Mouse (Mus musculus) lung, adult 18-20 months (tissue): ENCODE measurements around the gene Aph1b.
A peak's percentile ranks its signal among the peaks of the same experiment; 100 is the strongest.
"Not testable (repeated sequence)": the region's sequence is repeated elsewhere in the genome, so short reads cannot be mapped to it uniquely, and the experiment has no call there.

Experiments
- DNase-seq, 2 experiments: peaks; one replicate each; pipeline ENCODE4 v3.0.0; 2022; ENCODE audit warnings: mixed read lengths in 2 of 2

Gene Aph1b

DNA sequence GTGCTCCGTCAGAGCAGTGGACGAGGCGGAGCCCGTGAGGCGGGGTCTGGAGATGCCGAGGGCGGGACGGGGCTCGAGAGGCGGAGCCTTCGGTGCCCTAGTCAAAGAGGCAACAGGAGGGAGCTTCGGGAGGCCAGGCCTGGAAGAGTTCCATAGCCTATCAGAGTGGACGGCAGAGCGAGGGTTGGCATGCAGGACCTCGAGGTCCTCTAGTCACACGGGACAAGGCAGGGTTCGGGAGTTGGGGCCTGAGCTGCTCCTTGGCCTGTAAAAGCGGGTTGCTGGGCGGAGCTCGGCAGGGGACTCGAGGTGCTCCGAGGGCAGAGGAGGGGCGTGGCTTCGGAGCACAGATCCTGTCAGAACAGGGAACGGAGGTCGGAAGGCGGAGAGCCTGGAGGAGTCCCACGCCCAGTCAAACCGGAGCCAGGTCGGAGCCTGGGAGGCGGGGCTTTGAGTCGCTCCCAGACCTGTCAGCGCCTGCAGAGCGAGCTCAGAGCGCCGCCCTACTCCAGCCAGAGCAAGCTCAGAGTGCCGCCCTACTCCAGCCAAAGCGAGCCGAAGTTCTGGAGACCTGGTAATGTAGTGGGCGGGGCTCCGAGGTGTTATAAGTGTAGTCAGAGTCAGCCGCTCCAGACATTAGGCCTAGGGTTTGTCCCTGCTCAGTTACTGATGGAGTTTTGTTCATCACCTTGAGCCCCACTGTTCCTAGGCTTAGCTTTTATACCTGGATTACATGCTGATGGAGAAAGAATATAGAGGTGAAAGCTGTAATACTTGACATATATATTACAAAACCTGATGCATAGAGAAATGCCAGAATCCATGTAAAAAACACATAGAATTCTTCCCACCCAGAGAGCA is at the start of gene Aph1b:
Aph1b (minus strand) TSS at position 27 of the 861 bp plus-strand sequence.
- DNase-seq: peak; percentile 98 to 99

DNA sequence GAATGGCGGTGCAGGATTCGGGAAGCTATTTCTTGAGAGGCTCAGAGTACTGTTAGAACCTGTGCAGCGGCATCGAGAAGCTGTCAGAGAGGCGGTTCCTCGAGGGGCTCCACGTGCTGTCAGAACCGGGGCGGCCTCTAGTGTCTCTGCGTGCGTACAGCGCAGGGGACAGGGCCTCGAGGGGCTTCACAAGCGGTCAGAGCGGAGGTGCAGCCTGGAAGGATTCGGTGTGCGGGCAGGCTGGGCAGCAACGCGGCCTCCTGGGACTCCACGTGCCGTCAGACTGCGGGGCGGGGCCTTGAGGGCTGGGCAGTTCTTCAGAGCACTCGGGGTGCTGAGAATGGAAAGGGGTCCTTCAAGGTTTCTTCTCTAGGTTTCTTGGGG is 39.8 kb upstream of the Aph1b start:
- DNase-seq: no peak

DNA sequence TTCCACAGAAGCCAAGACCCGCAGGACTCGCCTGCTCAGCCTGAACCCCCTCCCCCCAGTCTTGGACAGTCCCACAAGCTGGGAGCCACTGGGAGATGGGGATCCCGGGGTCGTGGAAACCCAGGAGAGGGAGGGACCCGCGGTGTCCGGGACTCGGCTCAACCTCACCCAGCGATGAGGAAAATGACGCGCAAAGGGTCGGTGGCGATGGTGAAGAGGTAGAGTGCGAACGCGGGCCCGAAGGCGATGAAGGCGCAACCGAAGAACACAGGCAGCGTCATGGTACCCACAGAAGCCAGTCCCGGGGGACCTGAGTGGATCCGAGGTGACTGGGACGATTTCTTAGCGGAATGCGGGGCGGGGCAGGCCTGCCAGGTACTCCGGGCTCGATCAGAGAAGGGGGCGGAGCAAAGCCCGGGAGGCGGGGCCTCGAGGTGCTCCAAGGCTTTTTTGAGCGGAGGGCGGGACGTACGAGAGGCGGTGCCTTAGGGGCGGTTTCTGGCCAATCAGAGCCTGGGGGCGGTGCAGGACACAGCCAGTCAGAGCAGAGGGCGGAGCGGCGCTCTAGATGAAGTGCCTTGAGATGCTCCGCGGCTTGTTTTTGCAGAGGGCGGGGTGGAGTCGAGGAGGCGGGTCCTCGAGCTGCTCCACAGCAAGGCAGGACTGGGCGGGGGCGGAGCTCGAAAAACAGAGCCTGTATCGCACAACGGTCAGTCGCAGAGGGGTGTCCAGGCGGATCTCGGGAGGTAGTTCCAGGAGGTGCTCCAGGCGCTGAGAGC is 39.2 kb upstream of the Aph1b start, which contains the start of gene Aph1c:
Aph1c (minus strand) TSS at position 409 of the 779 bp plus-strand sequence.
- DNase-seq: peak; percentile 100

DNA sequence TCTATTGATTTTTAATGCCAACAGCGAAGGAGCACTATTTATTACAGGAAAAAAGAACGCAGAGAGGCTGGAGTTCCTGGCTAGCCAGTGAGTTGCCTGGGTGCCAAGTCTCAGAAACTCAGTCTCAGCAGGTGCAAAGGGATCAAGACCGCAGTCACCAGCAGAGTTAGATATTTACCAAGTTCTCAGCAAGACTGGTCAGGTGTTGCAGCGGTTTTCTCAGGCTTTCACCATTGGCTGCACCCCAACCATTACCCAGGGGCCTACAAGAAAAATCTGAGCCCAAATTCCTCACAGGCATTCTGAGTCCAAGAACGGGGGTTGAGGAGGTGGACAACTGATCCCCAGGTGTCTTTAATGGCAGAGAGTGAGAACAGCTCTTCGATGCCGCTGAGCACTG is 38.6 kb upstream of the Aph1b start:
- peak; percentile 30 to 42 for DNase-seq

DNA sequence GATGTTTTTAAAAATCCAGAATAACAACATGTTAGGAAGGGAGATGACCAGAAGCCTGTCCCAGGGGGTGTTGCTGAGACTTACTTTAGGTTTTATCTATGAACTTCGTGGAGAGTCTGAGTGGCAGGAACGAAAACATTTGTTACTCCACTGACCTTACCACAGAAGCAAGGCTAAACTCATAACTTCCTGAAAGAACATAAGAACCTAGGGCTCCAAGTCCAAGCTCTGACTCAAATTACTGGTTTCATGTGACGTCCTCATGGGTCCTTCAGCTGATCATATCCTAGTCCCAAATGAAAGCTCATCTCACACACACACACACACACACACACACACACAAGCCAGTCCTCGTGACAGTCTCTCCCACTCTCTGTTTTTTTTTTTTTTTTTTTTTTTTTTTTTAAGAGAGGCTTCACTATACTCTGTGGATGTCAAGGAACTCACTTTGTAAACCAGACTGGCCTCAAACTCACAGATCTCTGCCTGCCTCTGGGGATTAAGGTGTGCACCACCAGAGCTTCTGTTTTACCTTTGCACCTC is 37.1 kb upstream of the Aph1b start:
- peak in 1 of 2 experiments; percentile 11 for DNase-seq

DNA sequence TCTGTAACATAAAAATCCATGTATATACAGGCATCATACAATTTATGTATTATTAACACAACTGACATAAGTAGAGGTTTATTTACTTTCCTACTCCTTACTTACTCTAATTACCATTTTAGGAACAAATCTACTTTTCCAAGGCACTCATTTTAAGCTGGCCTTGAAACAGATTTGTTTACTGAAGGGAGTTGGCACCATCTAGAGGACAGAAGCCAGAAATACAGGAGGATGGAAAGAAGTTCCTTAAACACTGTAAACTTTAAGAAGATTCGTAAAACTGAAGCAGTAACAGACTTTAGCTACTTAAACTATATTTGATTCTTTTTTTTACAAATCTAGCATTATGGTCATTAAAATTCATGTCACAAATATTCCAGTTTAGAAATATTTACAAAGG is 30.7 kb upstream of the Aph1b start:
- peak in 1 of 2 experiments; percentile 48 for DNase-seq

DNA sequence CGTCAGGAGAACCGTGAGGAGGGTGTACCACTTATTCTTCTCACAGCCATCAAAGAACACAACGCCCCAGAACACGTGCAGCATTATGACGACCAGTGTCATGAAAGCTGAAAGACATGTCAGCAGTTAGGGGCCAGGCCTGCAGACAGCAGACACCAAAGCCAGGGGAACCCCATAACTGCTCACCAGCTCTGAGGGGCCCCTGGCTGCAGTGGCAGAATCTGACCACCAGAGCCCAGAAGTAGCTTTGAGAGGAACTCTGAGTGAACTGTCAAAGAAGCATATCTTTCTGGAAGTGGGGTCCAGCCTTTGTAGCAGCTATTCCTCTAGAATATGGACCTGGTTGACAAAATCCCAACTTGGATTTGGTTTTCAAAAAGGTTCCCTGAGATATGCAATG is 27.0 kb upstream of the Aph1b start:
- not testable (repeated sequence) for DNase-seq

DNA sequence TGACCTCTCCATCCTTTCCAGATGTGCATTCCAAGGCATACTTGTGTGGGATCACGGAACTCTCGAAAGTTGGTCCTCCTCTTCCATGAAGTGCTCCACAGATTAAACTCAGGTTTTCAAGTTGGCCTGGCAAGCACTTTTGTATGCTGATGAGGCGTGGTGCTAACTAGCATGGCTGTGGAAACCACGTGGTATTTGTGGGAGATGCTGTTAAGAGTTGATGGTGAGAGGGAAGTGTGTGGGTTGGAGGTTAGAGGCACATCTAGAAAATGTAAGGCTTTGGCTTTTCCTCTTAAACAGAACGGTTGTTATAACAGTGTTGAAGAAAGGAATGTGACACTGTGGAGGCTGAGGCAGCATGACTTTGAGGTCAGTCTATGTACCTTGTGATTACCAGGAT is 25.7 kb upstream of the Aph1b start:
- DNase-seq: no peak

DNA sequence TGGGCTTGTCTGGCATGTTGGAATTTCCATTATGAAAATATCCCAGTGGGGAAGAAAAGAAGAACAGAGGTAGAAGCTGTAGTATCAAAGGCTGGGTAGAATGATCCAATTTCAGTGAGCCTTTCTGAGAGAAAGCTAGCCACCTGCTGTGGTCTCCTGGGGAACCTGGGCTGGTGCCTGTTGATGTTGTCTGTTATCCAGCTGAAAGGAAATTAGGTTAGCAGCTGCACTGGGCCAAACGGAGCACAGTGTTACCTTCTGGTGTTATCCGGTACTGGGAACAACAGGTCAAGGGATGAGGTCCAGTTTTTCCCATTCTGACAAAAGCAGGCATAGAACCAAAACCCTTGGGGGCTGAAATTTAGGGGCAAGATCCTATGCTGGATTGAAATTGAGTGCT is 18.1 kb upstream of the Aph1b start:
- no peak for DNase-seq

DNA sequence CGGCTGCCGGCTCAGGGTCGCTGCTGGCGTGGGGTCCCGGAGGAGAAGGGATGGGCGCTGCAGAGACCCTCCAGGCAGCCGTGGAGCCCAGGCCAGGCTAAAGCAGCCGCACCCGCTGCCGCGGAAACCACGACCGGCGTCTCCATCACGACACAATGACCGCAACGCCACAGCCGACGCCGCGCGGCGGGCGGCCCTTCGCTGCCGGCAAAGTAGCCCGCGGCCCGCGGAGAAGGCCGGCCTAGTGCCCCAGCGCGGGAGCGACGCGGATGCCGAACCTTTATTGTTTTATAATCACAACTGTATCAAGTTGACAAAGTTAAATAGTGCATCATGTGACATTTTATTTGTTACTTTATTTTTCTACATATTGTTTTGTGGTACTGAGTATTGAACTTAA is 10.7 kb upstream of the Aph1b start:
- not testable (repeated sequence) for DNase-seq

DNA sequence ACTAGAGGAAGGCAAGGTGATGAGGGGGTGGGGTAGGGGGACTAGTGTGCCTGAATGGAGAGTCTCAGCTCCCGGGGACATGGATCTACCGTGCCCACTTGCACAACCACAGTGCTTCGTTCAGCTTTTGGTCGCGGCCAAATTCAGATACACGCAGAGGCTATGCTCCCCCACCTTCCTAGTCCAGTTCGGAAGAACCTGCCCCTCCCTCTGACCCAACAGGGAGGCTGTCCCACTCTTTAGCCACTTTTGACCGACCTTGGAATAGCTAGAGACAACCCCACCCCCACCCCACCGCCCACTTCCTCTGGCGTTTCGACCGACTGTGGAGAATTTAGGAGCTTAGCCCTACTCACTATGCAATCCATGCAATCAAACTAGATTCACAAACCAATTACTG is 6.7 kb upstream of the Aph1b start:
- no peak for DNase-seq

DNA sequence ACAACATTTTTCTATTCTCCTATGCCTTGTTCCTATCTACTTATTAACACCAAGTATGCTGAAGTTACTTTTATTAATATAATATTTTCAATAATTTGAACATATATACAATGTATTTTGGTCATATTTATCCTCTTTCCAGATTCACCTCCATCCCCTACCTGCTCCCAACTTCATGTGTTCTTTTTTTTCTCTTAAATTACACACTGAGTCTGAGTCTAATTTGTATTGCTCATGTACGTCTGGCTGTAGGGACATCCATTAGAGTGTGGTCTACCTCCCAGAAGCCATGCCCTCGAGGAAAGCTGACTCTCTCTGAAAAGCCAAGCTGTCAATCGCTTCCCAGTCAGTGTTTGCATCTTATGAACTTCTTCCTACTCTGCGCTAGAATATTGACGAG is 1.4 kb upstream of the Aph1b start, which contains the start of gene Gm10647:
Gm10647 (plus strand) TSS at position 301 of the 400 bp plus-strand sequence.
- no peak for DNase-seq

DNA sequence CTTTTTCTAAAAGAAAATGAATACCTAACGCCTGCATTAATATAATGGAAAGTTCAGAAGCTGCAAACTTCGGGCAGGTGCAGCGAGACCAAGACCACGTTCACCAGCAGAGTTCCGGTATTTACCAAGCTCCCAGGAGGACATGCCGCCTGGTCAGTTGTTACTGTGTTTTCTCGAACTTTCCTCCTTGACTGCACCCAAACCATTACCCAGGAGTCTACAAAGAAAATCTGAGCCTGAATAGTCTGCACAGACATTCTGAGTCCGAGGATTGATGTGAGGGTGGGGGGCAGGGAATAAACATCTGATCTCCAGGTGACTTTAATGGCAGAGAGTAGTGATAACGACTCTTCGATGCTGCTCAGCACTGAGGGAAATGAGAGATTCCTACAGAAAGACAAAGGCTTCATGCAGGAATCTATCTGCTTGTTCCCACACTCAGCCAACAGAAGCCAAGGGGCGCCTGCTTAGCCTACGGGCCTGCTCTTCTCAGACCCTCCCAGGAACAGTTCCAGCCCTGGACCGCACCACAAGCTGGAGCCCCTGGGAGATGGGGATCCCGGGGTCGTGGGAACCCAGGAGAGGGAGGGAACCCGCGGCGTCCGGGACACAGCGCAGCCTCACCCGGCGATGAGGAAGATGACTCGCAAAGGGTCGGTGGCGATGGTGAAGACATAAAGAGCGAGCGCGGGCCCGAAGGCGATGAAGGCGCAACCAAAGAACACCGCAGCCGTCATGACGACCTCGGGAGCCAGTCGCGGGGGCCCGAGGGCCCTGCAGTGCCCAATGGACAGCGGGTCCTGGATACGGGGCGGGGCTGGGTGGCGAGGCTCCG is 444 bp downstream of the Aph1b start:
- no peak for DNase-seq

DNA sequence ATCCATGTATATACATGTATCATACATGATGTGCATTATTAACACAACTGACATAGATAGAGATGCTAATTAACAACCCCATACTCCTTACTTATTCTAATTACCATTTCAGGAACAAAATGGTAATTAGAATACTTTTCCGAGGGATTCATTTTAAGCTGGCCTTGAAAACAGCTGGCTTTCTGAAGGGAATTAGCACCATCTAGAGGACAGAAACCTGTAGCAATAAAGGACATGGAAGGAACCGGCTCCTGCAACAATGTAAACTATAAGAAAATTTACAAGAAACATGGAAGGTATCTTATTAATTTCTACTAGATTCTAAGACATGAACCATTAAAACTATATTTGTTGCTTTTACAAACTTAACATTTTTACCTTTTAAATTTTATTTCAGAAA is 7.5 kb downstream of the Aph1b start:
- DNase-seq: no peak

DNA sequence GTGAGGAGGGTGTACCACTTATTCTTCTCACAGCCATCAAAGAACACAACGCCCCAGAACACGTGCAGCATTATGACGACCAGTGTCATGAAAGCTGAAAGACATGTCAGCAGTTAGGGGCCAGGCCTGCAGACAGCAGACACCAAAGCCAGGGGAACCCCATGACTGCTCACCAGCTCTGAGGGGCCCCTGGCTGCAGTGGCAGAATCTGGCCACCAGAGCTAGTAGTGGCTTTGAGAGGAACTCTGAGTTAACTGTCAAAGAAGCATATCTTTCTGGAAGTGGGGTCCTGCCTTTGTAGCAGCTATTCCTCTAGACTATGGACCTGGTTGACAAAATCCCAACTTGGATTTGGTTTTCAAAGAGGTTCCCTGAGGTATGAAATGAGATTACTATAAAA is 10.7 kb downstream of the Aph1b start:
- DNase-seq: not testable (repeated sequence)

DNA sequence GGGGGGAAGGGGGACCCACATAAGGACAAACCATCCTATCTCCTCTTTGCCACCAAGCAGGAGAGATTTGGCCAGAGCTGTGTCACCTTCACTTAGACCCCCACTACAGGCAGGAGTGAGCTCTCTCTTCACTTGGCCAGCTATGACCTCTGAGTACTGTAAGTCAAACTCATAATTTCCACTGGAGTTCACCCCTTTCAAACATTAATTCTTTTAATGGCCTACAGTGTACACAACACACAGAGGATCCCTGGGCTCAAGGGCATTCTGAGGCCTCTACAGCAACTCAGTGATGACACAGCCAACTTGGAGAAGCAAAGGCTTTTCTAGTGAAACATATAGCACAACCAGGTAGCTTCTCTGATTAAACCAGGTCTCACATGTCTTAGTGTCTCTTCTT is 24.6 kb downstream of the Aph1b start:
- no peak for DNase-seq

DNA sequence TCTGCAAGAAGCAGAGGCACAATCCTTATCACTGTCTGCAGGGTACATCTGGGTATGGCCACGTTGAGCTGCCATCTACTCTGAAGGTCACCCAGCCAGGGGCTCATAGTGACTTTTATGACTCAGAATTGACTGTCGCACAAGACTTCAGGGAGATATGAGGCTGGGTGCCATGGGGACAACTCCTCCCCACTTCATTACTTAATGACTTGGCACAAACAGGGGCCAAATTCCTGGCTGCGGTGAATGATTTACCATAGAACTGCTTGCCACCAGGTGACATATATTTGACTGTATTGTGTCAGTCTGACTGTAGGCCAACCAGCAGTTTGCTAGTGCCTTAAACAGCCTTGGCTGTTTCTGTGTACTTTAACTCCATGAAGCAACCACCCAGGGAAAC is 26.0 kb downstream of the Aph1b start:
- peak; percentile 26 to 35 for DNase-seq

DNA sequence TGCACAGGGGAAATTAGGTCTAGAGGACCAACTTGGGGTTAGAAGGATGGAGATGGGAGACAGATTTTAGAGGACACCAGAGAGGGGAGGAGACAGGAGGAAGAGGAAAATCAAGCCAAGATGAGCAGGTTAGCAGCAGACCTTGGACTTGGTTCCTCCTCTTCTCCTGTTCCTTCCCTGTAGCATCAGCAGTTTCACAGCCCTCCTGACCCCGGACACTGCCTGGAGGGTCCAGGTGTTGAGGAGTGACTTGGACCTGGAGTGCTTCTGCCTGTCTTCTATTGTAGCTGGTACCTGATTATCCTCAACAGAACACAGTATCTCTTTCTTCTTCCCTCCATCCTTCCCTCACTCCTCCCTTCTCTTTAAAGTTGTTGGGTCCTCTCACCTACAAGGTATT is 26.6 kb downstream of the Aph1b start:
- DNase-seq: no peak

DNA sequence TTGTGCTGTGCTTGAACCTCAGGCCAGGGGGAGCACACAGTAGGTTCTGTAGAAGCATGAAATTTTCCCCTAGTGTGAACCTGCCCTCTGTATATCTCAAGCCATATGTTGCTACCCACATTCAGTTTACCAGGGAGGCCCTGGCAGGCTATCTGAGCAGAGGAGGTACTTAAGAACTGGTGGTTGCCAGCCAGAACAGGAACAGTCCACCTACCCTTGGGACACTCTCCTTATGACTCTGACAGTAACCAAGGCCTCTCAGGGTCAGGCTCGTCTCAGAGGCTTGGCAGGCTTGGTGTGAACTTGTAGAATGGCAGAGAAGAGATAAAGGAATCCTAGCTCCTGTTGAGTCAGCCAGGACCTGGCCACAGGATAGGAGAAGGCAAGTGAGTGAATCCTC is 34.3 kb downstream of the Aph1b start:
- no peak for DNase-seq

DNA sequence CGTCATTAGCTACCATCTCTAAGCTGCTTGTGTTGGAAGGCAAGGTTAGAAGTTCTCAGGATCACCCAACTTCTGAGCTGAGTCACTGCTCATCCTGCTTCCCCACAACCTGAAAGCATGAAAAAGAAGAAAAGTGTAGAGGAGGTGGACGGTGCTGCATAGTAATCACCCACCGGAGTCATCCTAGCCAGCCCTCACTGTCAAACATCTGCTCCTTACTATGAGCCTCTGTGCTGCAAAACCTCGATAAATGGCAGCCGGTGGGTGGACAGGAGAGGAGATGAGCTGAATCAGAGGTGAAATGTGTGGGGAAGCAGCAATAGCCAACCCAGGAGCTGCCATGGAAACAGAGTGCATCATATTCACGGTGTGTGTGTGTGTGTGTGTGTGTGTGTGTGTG is 42.4 kb downstream of the Aph1b start:
- DNase-seq: no peak

DNA sequence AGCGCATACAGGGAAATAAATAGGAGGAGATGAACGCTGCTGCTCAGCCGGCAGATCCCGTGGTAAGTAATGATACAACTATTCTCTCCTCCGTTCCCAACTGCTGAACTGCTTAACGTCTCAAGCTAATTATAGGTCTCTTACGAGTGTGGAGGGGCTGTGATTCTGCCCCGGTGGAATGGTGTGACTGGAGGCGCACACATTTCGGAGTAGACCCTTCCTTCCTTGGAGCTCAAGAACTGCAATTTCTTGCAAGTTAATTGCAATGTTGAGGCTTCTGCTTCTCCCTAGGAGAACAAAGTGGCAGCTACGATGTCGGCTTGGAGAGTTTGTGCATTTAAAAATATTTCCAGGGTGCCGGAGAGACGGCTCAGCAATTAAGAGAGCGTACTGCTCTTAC is 46.9 kb downstream of the Aph1b start:
- no peak for DNase-seq

DNA sequence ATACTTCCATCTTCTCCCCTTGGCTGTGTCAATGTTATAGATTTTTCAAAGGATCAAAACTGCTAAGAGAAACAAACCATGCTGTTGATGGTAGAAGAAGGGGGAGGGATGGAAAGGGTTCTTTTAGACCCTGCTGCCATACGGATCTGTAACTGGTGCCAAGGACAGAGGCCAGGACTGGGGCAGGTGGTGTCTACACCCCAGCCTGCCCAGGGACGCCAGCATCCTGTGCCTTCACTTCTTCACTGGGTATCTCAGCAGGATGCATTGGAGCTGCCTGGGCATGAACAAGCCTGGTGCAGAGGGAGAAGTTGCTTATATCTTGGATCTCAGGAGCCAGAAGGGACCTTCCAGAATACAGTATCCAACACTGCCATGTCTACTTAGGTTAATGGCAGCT is 50.8 kb downstream of the Aph1b start:
- no peak for DNase-seq

DNA sequence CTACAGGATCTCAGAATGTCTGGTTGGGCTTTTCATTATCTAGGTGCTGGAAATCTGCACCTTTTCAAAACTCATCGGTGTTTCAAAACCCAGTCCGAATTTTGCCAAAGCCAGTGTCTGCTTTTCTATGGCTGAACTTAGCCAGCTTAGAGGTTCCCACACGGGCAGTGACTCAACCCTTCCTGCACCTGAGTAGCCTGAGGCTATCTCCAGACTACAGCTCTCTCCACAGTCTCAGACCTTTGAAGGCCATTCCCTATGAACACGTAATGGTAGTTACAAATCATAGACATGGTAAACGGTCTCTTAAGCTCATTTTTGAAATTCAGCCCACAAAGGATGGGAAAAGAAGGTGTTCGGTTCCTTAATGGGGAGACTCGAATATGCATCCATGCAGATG is 55.8 kb downstream of the Aph1b start:
- no peak for DNase-seq
